Mouse (Mus musculus): ENCODE data around the gene Fat4.

DNA sequence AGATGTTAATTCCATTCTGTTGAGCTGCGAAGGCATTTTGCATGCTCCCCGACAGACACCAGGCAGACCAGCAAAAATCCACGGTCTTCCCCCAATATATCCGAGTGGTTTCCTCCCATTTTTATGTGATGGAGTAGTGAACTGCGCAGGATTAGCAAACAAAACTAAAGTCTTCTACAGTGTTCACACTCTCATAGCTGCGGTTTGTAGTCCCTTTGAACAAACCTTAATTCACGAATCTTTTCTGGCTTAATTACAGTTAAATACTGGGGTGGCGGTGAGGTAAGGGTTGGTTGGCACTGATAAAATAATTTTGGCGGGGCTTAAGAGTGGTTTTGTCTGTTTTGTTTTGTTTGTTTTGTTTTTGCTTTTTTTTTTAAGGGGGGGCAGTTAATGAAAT lies 3.1 kb upstream of the Fat4 start:
- TF ChIP-seq POLR2A (IDR thresholded peaks at IDR 0.05; ENCODE audit: borderline replicate concordance, extremely low read depth, insufficient read depth, insufficient read length, poor library complexity, severe bottlenecking) (no peak), CTCF (IDR thresholded peaks at IDR 0.05; ENCODE audit: borderline replicate concordance, extremely low read depth, insufficient read depth, insufficient read length) (no peak)

Measured in brain, embryonic 14.5 days (tissue).